Mouse (Mus musculus) lung, postnatal 0 days (tissue): ENCODE measurements around the gene Csnk1e. TPM values are rescaled to one million over a fixed set of nuclear protein-coding genes. Genes with fewer than 3 reads are reported as not detected.

Source experiments
- ATAC-seq: fragments of 200-750 bp; cut with Nextera tagmentation; 2 replicates; pipeline ENCODE4 v1.8.0; 2017; ENCODE audit warnings: moderate library complexity
- DNase-seq: peaks from one replicate; pipeline ENCODE4 v3.0.0-alpha.2; 2016; ENCODE audit warnings: low spot score
- H3K27ac ChIP-seq: fragments of 300-500 bp; sonication (generic); 2 replicates; pipeline ENCODE4 v1.5.1; 2014; ENCODE audit warnings: antibody characterized with exemption, mild to moderate bottlenecking, low read length, mixed read lengths
- H3K27me3 ChIP-seq: fragments of 300-500 bp; sonication (generic); replicated peaks from 2 replicates; pipeline ENCODE4 v1.6.1; 2014; ENCODE audit warnings: low read length, mixed read lengths; ENCODE audit not compliant: insufficient read depth
- H3K36me3 ChIP-seq: fragments of 300-500 bp; sonication (generic); 2 replicates; pipeline ENCODE4 v1.6.1; 2014; ENCODE audit warnings: low read length, mixed read lengths; ENCODE audit not compliant: insufficient read depth
- H3K4me1 ChIP-seq: fragments of 300-500 bp; sonication (generic); 2 replicates; pipeline ENCODE4 v1.6.1; 2014; ENCODE audit warnings: antibody characterized with exemption, low read depth, low read length, mixed read lengths; ENCODE audit not compliant: insufficient read depth
- H3K4me2 ChIP-seq: fragments of 300-500 bp; sonication (generic); replicated peaks from 2 replicates; pipeline ENCODE4 v1.6.1; 2014; ENCODE audit warnings: low read depth, mild to moderate bottlenecking, low read length, moderate library complexity, mixed read lengths
- H3K4me3 ChIP-seq: fragments of 300-500 bp; sonication (generic); 2 replicates; pipeline ENCODE4 v1.5.1; 2014; ENCODE audit warnings: low read depth, low read length
- H3K9ac ChIP-seq: fragments of 300-500 bp; sonication (generic); replicated peaks from 2 replicates; pipeline ENCODE4 v1.6.1; 2014; ENCODE audit warnings: low read depth, mild to moderate bottlenecking
- H3K9me3 ChIP-seq: fragments of 300-500 bp; sonication (generic); 2 replicates; pipeline ENCODE4 v1.6.1; 2016; ENCODE audit warnings: low read length, mixed read lengths
- CTCF ChIP-seq: IDR thresholded peaks from 2 replicates; pipeline ENCODE4 v1.5.1; 2016; ENCODE audit warnings: antibody characterized with exemption, mild to moderate bottlenecking
- EP300 ChIP-seq: IDR thresholded peaks from 2 replicates; pipeline ENCODE4 v1.6.1; 2016; ENCODE audit warnings: antibody characterized with exemption, mild to moderate bottlenecking, control low read depth
- whole genome bisulfite sequencing: fragments of 180-500 bp; shearing (Covaris S2); extraction: QIAGEN DNeasy Blood & Tissue Kit; methylation state at CpG from one replicate; pipeline ENCODE4 v1.1.7; 2014; 5-methylcytosine and 5-hydroxymethylcytosine counted together
- polyA plus RNA-seq: library from polyadenylated mRNA; unstranded; fragments of >200 nt; fragmentation: Nextera tagmentation; extraction: Ambion mirVana; gene quantifications from 2 replicates; pipeline ENCODE4 v1.2.1, GENCODE M21; 2015

The Csnk1e gene
- polyA plus RNA-seq, 1 experiment from 2014 or later = 67.2 TPM

DNA sequence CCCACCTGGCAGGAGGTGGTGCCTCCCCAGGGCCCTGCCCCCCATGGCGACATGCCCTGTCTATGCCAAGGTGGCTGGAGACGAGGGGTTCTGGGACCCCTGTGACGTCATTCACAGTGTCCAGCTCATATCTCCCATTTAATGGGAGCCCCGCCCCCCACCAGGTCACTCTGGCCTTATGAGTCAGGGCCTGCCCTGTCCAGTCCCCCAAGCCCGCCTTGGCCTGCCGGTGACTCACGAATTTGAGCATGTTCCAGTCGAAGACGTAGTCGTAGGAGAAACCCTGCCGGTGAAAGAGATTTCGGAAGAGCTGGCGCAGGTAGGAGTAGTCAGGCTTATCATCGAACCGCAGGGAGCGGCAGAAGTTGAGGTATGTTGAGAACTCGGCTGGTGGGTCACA, 30.8 kb downstream of the Csnk1e start:
- Histone ChIP-seq H3K9me3 (no peaks in the 10 kb centered on the region), H3K4me3 (no peak overlapping the region), H3K4me2 (no peak overlapping the region), H3K27ac (no peak overlapping the region), H3K9ac (no peak overlapping the region), H3K36me3 (peaks cover 63% of the 10 kb centered on the region), H3K27me3 (no peaks in the 10 kb centered on the region), H3K4me1 (no peaks in the 10 kb centered on the region)
- no peak for DNase-seq
- no peak for TF ChIP-seq CTCF
- no peak for TF ChIP-seq EP300
- 86% methylated on average over 17 of the region's 17 CpGs for WGBS
- ATAC-seq = no peak

DNA sequence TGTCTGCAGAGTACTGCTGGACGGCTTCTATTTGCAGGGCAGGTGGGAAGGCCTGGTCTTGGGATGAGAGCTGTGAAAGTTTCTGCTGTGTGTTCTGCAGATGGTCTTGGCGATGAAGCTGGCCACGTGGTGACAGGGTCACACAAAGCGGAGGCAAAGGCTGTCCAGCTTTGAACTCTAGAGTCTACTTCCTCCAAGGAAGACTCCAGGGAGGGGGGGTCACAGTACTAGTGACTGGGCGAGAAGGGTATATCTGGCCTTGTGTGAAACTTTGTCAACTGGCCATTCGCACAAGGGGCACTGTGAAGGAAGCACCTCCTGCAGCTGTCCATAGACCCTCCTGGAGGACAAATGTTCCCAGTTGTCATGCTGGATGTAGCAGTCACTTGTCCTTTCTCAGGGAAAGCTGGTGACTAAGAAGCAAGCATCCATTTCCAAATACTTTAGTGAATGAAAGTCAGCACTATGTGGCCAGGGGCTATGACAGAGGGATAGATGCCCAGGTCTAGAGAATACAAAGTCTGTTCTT, 32.6 kb downstream of the Csnk1e start:
- no peak overlapping the region for H3K9ac ChIP-seq
- no peak overlapping the region for H3K4me3 ChIP-seq
- WGBS = 63% methylated on average over 6 of the region's 6 CpGs
- peaks cover 58% of the 10 kb centered on the region for H3K36me3 ChIP-seq
- no peak for TF ChIP-seq EP300
- TF ChIP-seq CTCF = no peak
- H3K4me1 ChIP-seq = no peaks in the 10 kb centered on the region
- ATAC-seq (no peak), DNase-seq (no peak)
- no peaks in the 10 kb centered on the region for H3K27me3 ChIP-seq
- no peaks in the 10 kb centered on the region for H3K9me3 ChIP-seq
- H3K27ac ChIP-seq = no peak overlapping the region
- no peak overlapping the region for H3K4me2 ChIP-seq

GRCm38 (mm10) chr15:79418677-79419076, 36.7 kb downstream of the Csnk1e start:
- Histone ChIP-seq H3K27me3 (no peaks in the 10 kb centered on the region), H3K9me3 (no peaks in the 10 kb centered on the region), H3K4me1 (no peaks in the 10 kb centered on the region), H3K9ac (no peak overlapping the region), H3K27ac (no peak overlapping the region), H3K4me2 (no peak overlapping the region), H3K36me3 (peaks cover 37% of the 10 kb centered on the region), H3K4me3 (no peak overlapping the region)
- no peak for TF ChIP-seq EP300
- TF ChIP-seq CTCF = no peak
- 83% methylated on average over 11 of the region's 11 CpGs for WGBS
- DNase-seq (no peak), ATAC-seq (no peak)

DNA sequence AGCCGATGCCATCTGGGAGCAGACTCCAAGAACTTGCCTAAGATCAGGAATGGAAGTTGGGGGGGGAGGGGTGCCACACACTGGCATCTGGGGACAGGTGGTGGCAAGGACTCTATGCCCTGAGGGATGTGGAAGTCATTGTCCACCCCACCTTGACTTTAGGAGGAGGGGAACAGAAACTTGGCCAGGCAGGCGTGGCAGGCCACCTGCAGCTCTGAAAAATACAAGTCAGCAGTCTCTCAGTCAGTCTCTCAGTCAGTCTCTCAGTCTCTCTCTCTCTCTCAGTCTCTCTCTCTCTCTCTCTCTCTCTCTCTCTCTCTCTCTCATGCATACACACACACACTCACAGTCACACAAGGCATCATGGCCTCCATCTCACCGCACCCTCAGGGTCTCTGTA, 37.1 kb downstream of the Csnk1e start:
- ATAC-seq (no peak), DNase-seq (no peak)
- Histone ChIP-seq H3K36me3 (peaks cover 32% of the 10 kb centered on the region), H3K9ac (no peak overlapping the region), H3K27ac (no peak overlapping the region), H3K27me3 (no peaks in the 10 kb centered on the region), H3K9me3 (no peaks in the 10 kb centered on the region), H3K4me1 (no peaks in the 10 kb centered on the region), H3K4me2 (no peak overlapping the region), H3K4me3 (no peak overlapping the region)
- TF ChIP-seq CTCF (no peak), EP300 (no peak)
- WGBS = 93% methylated on average over 3 of the region's 3 CpGs

GRCm38 (mm10) chr15:79417379-79417778, 38.0 kb downstream of the Csnk1e start:
- H3K9me3 ChIP-seq = no peaks in the 10 kb centered on the region
- H3K36me3 ChIP-seq = peaks cover 27% of the 10 kb centered on the region
- H3K4me2 ChIP-seq = no peak overlapping the region
- no peak overlapping the region for H3K27ac ChIP-seq
- TF ChIP-seq EP300 = no peak
- no peak for TF ChIP-seq CTCF
- no peaks in the 10 kb centered on the region for H3K27me3 ChIP-seq
- DNase-seq = no peak
- H3K4me1 ChIP-seq = no peaks in the 10 kb centered on the region
- no peak for ATAC-seq
- no peak overlapping the region for H3K9ac ChIP-seq
- no peak overlapping the region for H3K4me3 ChIP-seq
- WGBS = 93% methylated on average over 3 of the region's 3 CpGs

- no peaks in the 10 kb centered on the region for H3K4me1 ChIP-seq
- WGBS = 74% methylated on average over 10 of the region's 10 CpGs
- H3K4me3 ChIP-seq = no peak overlapping the region
- H3K4me2 ChIP-seq = no peak overlapping the region
- peaks cover 19% of the 10 kb centered on the region for H3K36me3 ChIP-seq
- ATAC-seq = no peak
- H3K9ac ChIP-seq = no peak overlapping the region
- TF ChIP-seq CTCF = no peak
- no peak for TF ChIP-seq EP300
- H3K27ac ChIP-seq = no peak overlapping the region
- no peaks in the 10 kb centered on the region for H3K9me3 ChIP-seq
- DNase-seq = no peak
- no peaks in the 10 kb centered on the region for H3K27me3 ChIP-seq
These were observed 38.8 kb downstream of the Csnk1e start for GRCm38 (mm10) chr15:79416460-79417085.
